Mouse (Mus musculus) hindbrain, embryonic 14.5 days (tissue): ENCODE measurements around the gene Gm14569. TPM values are rescaled to one million over a fixed set of nuclear protein-coding genes. Genes with fewer than 3 reads are reported as not detected.

Source experiments
- ATAC-seq: fragments of 200-750 bp; cut with Nextera tagmentation; 2 replicates; pipeline ENCODE4 v1.8.0; 2017; ENCODE audit warnings: moderate number of reproducible peaks, mild to moderate bottlenecking, moderate TSS enrichment, moderate library complexity; ENCODE audit not compliant: low FRiP score
- DNase-seq: peaks from one replicate; pipeline ENCODE4 v3.0.0-alpha.2; 2015; ENCODE audit warnings: low spot score
- H3K27ac ChIP-seq: fragments of 300-500 bp; sonication (generic); 2 replicates; pipeline ENCODE4 v1.5.1; 2014; ENCODE audit warnings: mild to moderate bottlenecking, moderate library complexity
- H3K27me3 ChIP-seq: fragments of 300-500 bp; sonication (generic); 2 replicates; pipeline ENCODE4 v1.6.1; 2014; ENCODE audit warnings: mild to moderate bottlenecking, low read length, mixed read lengths; ENCODE audit not compliant: control insufficient read depth, insufficient read depth
- H3K36me3 ChIP-seq: fragments of 300-500 bp; sonication (generic); replicated peaks from 2 replicates; pipeline ENCODE4 v1.6.1; 2014; ENCODE audit not compliant: control insufficient read depth, insufficient read depth
- H3K4me1 ChIP-seq: fragments of 300-500 bp; sonication (generic); replicated peaks from 2 replicates; pipeline ENCODE4 v1.6.1; 2014; ENCODE audit warnings: antibody characterized with exemption, low read length, mixed read lengths; ENCODE audit not compliant: control insufficient read depth, insufficient read depth
- H3K4me2 ChIP-seq: fragments of 300-500 bp; sonication (generic); replicated peaks from 2 replicates; pipeline ENCODE4 v1.6.1; 2014; ENCODE audit warnings: mild to moderate bottlenecking, moderate library complexity
- H3K4me3 ChIP-seq: fragments of 300-500 bp; sonication (generic); replicated peaks from 2 replicates; pipeline ENCODE4 v1.5.1; 2014; ENCODE audit warnings: mild to moderate bottlenecking, low read length
- H3K9ac ChIP-seq: fragments of 300-500 bp; sonication (generic); 2 replicates; pipeline ENCODE4 v1.6.1; 2014
- H3K9me3 ChIP-seq: fragments of 300-500 bp; sonication (generic); 2 replicates; pipeline ENCODE4 v1.6.1; 2016; ENCODE audit warnings: low read length; ENCODE audit not compliant: control insufficient read depth
- WGBS: fragments of 180-500 bp; shearing (Covaris S2); extraction: QIAGEN DNeasy Blood & Tissue Kit; methylation state at CpG from one replicate; pipeline ENCODE4 v1.1.7; 2014; 5-methylcytosine and 5-hydroxymethylcytosine counted together
- microRNA-seq: library from miRNA; unstranded; fragments of <30 nt; microRNA quantifications from one replicate; pipeline ENCODE4, GENCODE M21; 2016
- polyA plus RNA-seq: library from polyadenylated mRNA; unstranded; fragments of >200 nt; fragmentation: Nextera tagmentation; extraction: Ambion mirVana; gene quantifications from 2 replicates; pipeline ENCODE4 v1.2.1, GENCODE M21; 2014

The Gm14569 gene
- polyA plus RNA-seq, 1 experiment from 2014 or later: 0.12 TPM

- 69% methylated on average over 2 of the region's 2 CpGs for WGBS
- Histone ChIP-seq H3K4me3 (no peak overlapping the region), H3K4me1 (no peaks in the 10 kb centered on the region), H3K36me3 (no peaks in the 10 kb centered on the region), H3K9ac (no peak overlapping the region), H3K4me2 (no peak overlapping the region), H3K27ac (no peak overlapping the region), H3K27me3 (no peaks in the 10 kb centered on the region), H3K9me3 (no peaks in the 10 kb centered on the region)
- ATAC-seq: no peak
- DNase-seq: no peak
These were observed 101.1 kb downstream of the Gm14569 start for GRCm38 (mm10) chrX:36390503-36390902.

- H3K36me3 ChIP-seq: no peaks in the 10 kb centered on the region
- no peak overlapping the region for H3K27ac ChIP-seq
- H3K27me3 ChIP-seq: no peaks in the 10 kb centered on the region
- H3K4me3 ChIP-seq: no peak overlapping the region
- no peak for DNase-seq
- H3K9me3 ChIP-seq: no peaks in the 10 kb centered on the region
- H3K9ac ChIP-seq: no peak overlapping the region
- no peak for ATAC-seq
- WGBS: 54% methylated on average over 3 of the region's 3 CpGs
- H3K4me1 ChIP-seq: no peaks in the 10 kb centered on the region
- no peak overlapping the region for H3K4me2 ChIP-seq
These were observed 101.7 kb downstream of the Gm14569 start for GRCm38 (mm10) chrX:36389971-36390370.

GRCm38 (mm10) chrX:36385340-36385739 lies 106.3 kb downstream of the Gm14569 start:
- Histone ChIP-seq H3K9me3 (no peaks in the 10 kb centered on the region), H3K27me3 (no peaks in the 10 kb centered on the region), H3K4me2 (no peak overlapping the region), H3K4me1 (no peaks in the 10 kb centered on the region), H3K9ac (no peak overlapping the region), H3K36me3 (no peaks in the 10 kb centered on the region), H3K4me3 (no peak overlapping the region), H3K27ac (no peak overlapping the region)
- DNase-seq (no peak), ATAC-seq (no peak)

Small RNA genes within 50 kb of the gene (microRNA-seq; reads per million reads assigned to microRNA genes)
- gene Gm44485: not detected

Other genes starting within 250 kb of the Gm14569 start
- 0.63 and 0.83 TPM in 2 replicates for gene Lonrf3, start 163.5 kb downstream of the Gm14569 start, polyA plus RNA-seq
- gene Gm6268, start 90.5 kb downstream of the Gm14569 start, polyA plus RNA-seq: not detected in 2 replicates
- gene Pgrmc1, start 106.4 kb upstream of the Gm14569 start, polyA plus RNA-seq: 615 and 669 TPM in 2 replicates
- 6.6 and 6.8 TPM in 2 replicates for gene Akap17b, start 153.6 kb upstream of the Gm14569 start, polyA plus RNA-seq